Mouse (Mus musculus): ENCODE measurements around the gene Hnrnpdl.

- TF ChIP-seq CTCF (IDR thresholded peaks at IDR 0.05; ENCODE audit: low read depth): no peak
- TF ChIP-seq EP300 (optimal IDR thresholded peaks at IDR 0.05): no peak
Measured at GRCm38 (mm10) chr5:100069526-100069925, 30.1 kb upstream of the Hnrnpdl start.
